Mouse (Mus musculus) ovary, postnatal 36 days (tissue): ENCODE measurements around the gene Ankdd1a.

Source experiments
- DNase-seq: peaks from one replicate; pipeline ENCODE4 v3.0.0; 2022; ENCODE audit warnings: low spot score, mixed read lengths

Gene Ankdd1a

DNA sequence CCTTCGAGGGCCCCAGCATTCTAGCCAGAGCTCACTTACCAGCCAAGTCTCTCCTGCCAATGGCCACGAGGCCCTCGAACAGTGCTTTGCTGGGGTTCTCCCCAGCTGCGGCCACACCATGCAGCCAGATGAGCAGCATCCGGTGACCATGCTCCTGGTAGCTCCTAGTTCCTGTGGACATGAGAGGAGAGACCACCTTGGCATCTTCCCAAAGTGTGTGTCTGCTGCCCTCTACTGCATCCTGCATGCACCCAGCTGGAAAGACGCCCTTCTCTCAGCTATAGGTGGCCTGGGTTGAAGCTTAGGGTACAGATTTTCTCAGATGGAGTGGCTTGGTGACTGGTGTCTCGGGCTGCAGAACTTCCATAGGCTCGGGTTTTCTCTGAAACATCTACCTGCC lies 17.8 kb downstream of the Ankdd1a start:
- no peak for DNase-seq

DNA sequence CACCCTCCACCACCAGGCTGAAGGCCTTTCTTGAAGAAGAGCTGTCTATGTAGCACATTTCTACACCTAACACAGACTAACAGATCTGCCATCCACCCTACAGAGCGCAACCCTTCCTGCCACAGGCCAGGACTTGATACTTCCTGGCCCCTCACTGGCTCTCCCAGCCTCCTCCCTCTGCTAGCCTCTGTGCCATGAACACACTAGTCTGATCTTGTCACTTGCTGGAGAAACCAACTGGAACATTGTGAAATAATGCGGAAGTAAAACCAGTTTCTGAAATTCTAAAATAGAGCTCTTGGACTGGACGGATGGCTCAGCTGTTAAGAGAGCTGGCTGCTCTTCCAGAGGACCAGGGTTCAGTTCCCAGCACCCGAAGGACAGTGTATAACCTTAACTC lies 27.1 kb downstream of the Ankdd1a start:
- DNase-seq: no peak

- no peak for DNase-seq
Observed at GRCm38 (mm10) chr9:65492351-65492750, 27.6 kb downstream of the Ankdd1a start.

DNA sequence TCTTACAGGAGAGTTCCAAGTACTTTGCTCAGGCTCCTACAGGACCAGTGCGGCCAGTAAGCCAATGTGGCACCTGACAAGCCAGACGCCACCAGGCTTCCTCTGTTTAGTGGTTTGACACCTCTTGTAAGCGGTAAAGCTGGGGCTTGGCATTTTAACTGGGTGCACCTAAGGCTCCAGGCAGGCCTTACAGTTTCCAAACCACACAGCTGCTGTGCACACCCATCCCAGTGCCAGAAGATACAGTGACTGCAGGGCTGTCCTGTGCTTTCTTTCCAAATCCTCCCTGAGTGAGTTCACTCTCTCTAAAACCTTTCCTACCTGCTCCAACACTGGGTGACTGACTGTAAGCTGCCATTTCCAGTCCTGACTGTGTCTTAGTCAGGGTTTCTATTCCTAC lies 28.5 kb downstream of the Ankdd1a start:
- no peak for DNase-seq

- DNase-seq: no peak
Observed at GRCm38 (mm10) chr9:65480071-65480470, 39.9 kb downstream of the Ankdd1a start.

GRCm38 (mm10) chr9:65479158-65479557 lies 40.8 kb downstream of the Ankdd1a start:
- no peak for DNase-seq

DNA sequence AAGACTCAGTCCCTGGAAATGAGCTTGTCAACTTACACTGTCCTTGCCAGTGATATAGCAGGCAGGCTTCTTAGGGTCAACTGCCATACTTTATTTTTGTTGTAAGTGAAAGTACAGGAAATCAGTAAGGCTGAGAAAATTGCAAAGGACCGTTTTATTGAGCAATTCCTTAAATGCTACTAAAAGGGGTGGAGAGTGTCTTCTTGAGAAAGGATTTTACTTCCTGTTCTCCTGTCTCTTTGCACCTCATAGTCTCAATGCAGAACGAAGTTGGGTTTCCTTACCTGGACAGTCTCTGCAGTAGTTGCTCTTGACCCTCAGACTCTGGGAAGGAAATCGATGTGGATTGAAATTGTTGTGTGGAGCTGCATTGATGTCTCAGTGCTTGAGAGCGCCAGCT lies 47.2 kb downstream of the Ankdd1a start:
- no peak for DNase-seq

- DNase-seq: no peak
Observed at GRCm38 (mm10) chr9:65467686-65468085, 52.3 kb downstream of the Ankdd1a start.

GRCm38 (mm10) chr9:65465241-65465640 lies 54.8 kb downstream of the Ankdd1a start:
- no peak for DNase-seq

- peak; percentile 20 for DNase-seq
Observed at GRCm38 (mm10) chr9:65464161-65464560, 55.8 kb downstream of the Ankdd1a start.

GRCm38 (mm10) chr9:65462544-65462943 lies 57.4 kb downstream of the Ankdd1a start:
- DNase-seq: no peak

DNA sequence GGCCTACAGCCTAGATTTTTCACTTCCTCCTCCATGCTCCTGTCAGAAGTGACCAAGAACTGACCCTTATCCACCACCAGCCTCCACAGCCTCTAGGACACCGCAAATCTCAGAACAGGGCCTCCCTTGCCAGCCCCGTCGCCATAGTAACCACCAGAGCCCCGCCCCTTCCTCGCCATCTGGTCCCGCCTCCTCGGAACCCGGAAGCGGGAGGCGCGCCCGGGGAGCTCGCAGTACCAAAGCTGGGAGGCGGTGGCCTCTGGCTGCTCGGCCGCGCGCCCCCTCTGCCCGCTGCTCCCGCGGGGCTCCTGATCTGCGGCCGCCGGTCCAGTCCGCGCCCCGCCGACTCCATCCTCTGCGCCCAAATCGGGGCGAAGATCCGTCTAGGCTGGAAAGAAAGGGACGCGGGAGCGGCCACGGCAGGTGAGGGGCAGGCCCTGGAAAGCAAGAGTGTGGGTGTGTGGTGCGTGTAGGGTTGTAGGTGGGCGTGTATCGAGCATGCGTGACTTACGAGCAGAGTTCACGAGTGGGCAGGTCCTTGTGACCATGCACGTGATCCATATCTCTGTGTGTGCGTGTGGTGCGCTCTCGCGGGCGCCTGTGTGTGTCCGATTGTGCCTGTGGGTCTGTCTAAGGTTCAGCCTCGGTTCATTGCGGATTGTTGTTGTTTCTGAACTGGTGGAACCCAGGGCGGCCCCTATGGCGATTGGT lies 59.1 kb downstream of the Ankdd1a start, which contains the start of gene Spg21:
Gene Spg21 (plus strand): TSS at position 216 of the 711 bp plus-strand sequence.
- peak; percentile 98 for DNase-seq

GRCm38 (mm10) chr9:65460198-65460597 lies 59.8 kb downstream of the Ankdd1a start:
- DNase-seq: no peak

- no peak for DNase-seq
Observed at GRCm38 (mm10) chr9:65458975-65459374, 61.0 kb downstream of the Ankdd1a start.

- no peak for DNase-seq
Observed at GRCm38 (mm10) chr9:65447951-65448350, 72.0 kb downstream of the Ankdd1a start.

GRCm38 (mm10) chr9:65444692-65445091 lies 75.3 kb downstream of the Ankdd1a start:
- no peak for DNase-seq
